Mouse (Mus musculus): ENCODE results near the gene Hist1h2ah. TPM values are rescaled to one million over a fixed set of nuclear protein-coding genes. Genes with fewer than 3 reads are reported as not detected.

The Hist1h2ah gene
- total and polyA plus RNA-seq, 3 experiments = 2.3 to 628 (median 8.1) TPM

- Histone ChIP-seq H3K4me2 (ENCODE audit: insufficient read depth, low read depth, poor library complexity, severe bottlenecking) (no peak overlapping the region), H3K4me1 (ENCODE audit: control insufficient read depth in 1 of 2, insufficient read depth in 2 of 2) (peaks cover 3 to 16% of the 10 kb centered on the region in 2 experiments; a peak in 3 of 4 replicates), H3K27ac (ENCODE audit: insufficient read depth, low read depth) (no peak overlapping the region), H3K4me3 (replicated peaks in 1 of 3; ENCODE audit: low read depth in 2 of 3, low read length in 2 of 3, poor library complexity in 1 of 3) (no peak overlapping the region), H3K9me3 (replicated peaks; ENCODE audit: low read length) (no peaks in the 10 kb centered on the region), H3K9ac (ENCODE audit: insufficient read depth, low read depth) (no peak overlapping the region), H3K79me2 (replicated peaks; ENCODE audit: control insufficient read depth, extremely low read depth, insufficient read depth, poor library complexity, severe bottlenecking) (no peaks in the 10 kb centered on the region), H3K36me3 (replicated peaks in 1 of 2; ENCODE audit: control insufficient read depth in 1 of 2, insufficient read depth in 1 of 2, low read length in 1 of 2) (no peaks in the 10 kb centered on the region), H3K27me3 (replicated peaks) (peaks cover 84% of the 10 kb centered on the region)
- DNase-seq (ENCODE audit: extremely low read depth) = no peak
- TF ChIP-seq MAZ (IDR thresholded peaks at IDR 0.05; ENCODE audit: low read depth, low read length) = no peak
- TF ChIP-seq POLR2AphosphoS2 (IDR thresholded peaks at IDR 0.05; ENCODE audit: low read depth, low read length) = no peak
- TF ChIP-seq SMC3 (IDR thresholded peaks at IDR 0.05; ENCODE audit: low read depth, low read length) = no peak
- no peak for TF ChIP-seq GABPA (IDR thresholded peaks at IDR 0.05; ENCODE audit: insufficient replicate concordance, low read depth, low read length)
- TF ChIP-seq MEF2A (IDR thresholded peaks at IDR 0.05; ENCODE audit: borderline replicate concordance, low read depth, low read length) = no peak
- TF ChIP-seq ZC3H11A (IDR thresholded peaks at IDR 0.05; ENCODE audit: low read depth, low read length) = no peak
- TF ChIP-seq MAX (IDR thresholded peaks at IDR 0.05; ENCODE audit: low read length) = no peak
- no peak for TF ChIP-seq MYC (IDR thresholded peaks at IDR 0.05; ENCODE audit: low read depth, low read length)
- no peak for TF ChIP-seq ETS1 (conservative IDR thresholded peaks at IDR 0.05; ENCODE audit: low read depth, low read length)
- no peak for TF ChIP-seq CTCF (conservative IDR thresholded peaks at IDR 0.05 in 1 of 2, IDR thresholded peaks at IDR 0.05 in 1 of 2; ENCODE audit: low read depth in 2 of 2, low read length in 2 of 2)
- TF ChIP-seq KAT2A (IDR thresholded peaks at IDR 0.05; ENCODE audit: insufficient replicate concordance, low read length) = no peak
- TF ChIP-seq IRF4 (IDR thresholded peaks at IDR 0.05; ENCODE audit: low read depth, low read length) = no peak
- TF ChIP-seq EP300 (IDR thresholded peaks at IDR 0.05; ENCODE audit: low read length) = no peak
- no peak for TF ChIP-seq HCFC1 (IDR thresholded peaks at IDR 0.05; ENCODE audit: low read depth, low read length)
- TF ChIP-seq ZKSCAN1 (IDR thresholded peaks at IDR 0.05; ENCODE audit: borderline replicate concordance, low read depth, low read length) = no peak
- no peak for TF ChIP-seq ZNF384 (IDR thresholded peaks at IDR 0.05; ENCODE audit: low read depth, low read length)
- no peak for TF ChIP-seq NELFE (IDR thresholded peaks at IDR 0.05; ENCODE audit: low read depth, low read length)
- no peak for TF ChIP-seq USF1 (IDR thresholded peaks at IDR 0.05; ENCODE audit: low read depth, low read length)
- no peak for TF ChIP-seq JUND (conservative IDR thresholded peaks at IDR 0.05; ENCODE audit: low read depth, low read length)
- TF ChIP-seq TCF12 (IDR thresholded peaks at IDR 0.05; ENCODE audit: low read depth, low read length) = no peak
- in situ Hi-C loops (cut with MboI; ENCODE audit: low pct_ligation_motif_present, low pct_unique_long_range_greater_than_20kb, low sequenced_read_pairs) = loop anchor here (25.0 kb wide), 1 partner anchor 596 kb away; the partner anchor contains the start of gene Zkscan3
- dilution Hi-C loops (cut with MboI; ENCODE audit: extremely low pct_ligation_motif_present, extremely low pct_unique_long_range_greater_than_20kb, low sequenced_read_pairs) = no loop called here
Observed at GRCm38 (mm10) chr13:22008707-22009106, 26.7 kb downstream of the Hist1h2ah start.

GRCm38 (mm10) chr13:22007872-22008271 lies 27.5 kb downstream of the Hist1h2ah start:
- in situ Hi-C loops (cut with MboI; ENCODE audit: low pct_ligation_motif_present, low pct_unique_long_range_greater_than_20kb, low sequenced_read_pairs) = loop anchor here (25.0 kb wide), 1 partner anchor 596 kb away; the partner anchor contains the start of gene Zkscan3
- no peak for DNase-seq (ENCODE audit: extremely low read depth)
- Histone ChIP-seq H3K4me2 (ENCODE audit: insufficient read depth, low read depth, poor library complexity, severe bottlenecking) (no peak overlapping the region), H3K36me3 (replicated peaks in 1 of 2; ENCODE audit: control insufficient read depth in 1 of 2, insufficient read depth in 1 of 2, low read length in 1 of 2) (no peaks in the 10 kb centered on the region), H3K27ac (ENCODE audit: insufficient read depth, low read depth) (no peak overlapping the region), H3K9ac (ENCODE audit: insufficient read depth, low read depth) (no peak overlapping the region), H3K27me3 (replicated peaks) (peaks cover 86% of the 10 kb centered on the region), H3K4me3 (replicated peaks in 1 of 3; ENCODE audit: low read depth in 2 of 3, low read length in 2 of 3, poor library complexity in 1 of 3) (no peak overlapping the region), H3K79me2 (replicated peaks; ENCODE audit: control insufficient read depth, extremely low read depth, insufficient read depth, poor library complexity, severe bottlenecking) (no peaks in the 10 kb centered on the region), H3K4me1 (ENCODE audit: control insufficient read depth in 1 of 2, insufficient read depth in 2 of 2) (peaks cover 3 to 16% of the 10 kb centered on the region in 2 experiments; a peak in 3 of 4 replicates), H3K9me3 (replicated peaks; ENCODE audit: low read length) (no peaks in the 10 kb centered on the region)
- no peak for TF ChIP-seq SMC3 (IDR thresholded peaks at IDR 0.05; ENCODE audit: low read depth, low read length)
- TF ChIP-seq GABPA (IDR thresholded peaks at IDR 0.05; ENCODE audit: insufficient replicate concordance, low read depth, low read length) = no peak
- no peak for TF ChIP-seq ZNF384 (IDR thresholded peaks at IDR 0.05; ENCODE audit: low read depth, low read length)
- TF ChIP-seq TBP (conservative IDR thresholded peaks at IDR 0.05; ENCODE audit: low read depth, low read length) = no peak
- TF ChIP-seq BHLHE40 (IDR thresholded peaks at IDR 0.05; ENCODE audit: low read depth, low read length) = no peak
- TF ChIP-seq MYC (IDR thresholded peaks at IDR 0.05; ENCODE audit: low read depth, low read length) = no peak
- dilution Hi-C loops (cut with MboI; ENCODE audit: extremely low pct_ligation_motif_present, extremely low pct_unique_long_range_greater_than_20kb, low sequenced_read_pairs) = no loop called here
